Mouse (Mus musculus): ENCODE results near the gene Tfap2c.

- TF ChIP-seq POLR2A (IDR thresholded peaks at IDR 0.05; ENCODE audit: low read depth, low read length) (no peak), CTCF (IDR thresholded peaks at IDR 0.05; ENCODE audit: extremely low read depth, insufficient read depth, insufficient read length, insufficient replicate concordance) (no peak)
These were observed 629 bp upstream of the Tfap2c start for GRCm38 (mm10) chr2:172548672-172549255.

Measured in spleen, adult 2 months (tissue).